Mouse (Mus musculus) right cerebral cortex, postnatal 4 days (tissue): ENCODE measurements around the gene Ndufs8.

Experiments
- DNase-seq: peaks from one replicate; pipeline ENCODE4 v3.0.0-alpha.2; 2022

The Ndufs8 gene

GRCm38 (mm10) chr19:3903648-3904362, 8.8 kb downstream of the Ndufs8 start:
- DNase-seq = no peak

- no peak for DNase-seq
These were observed 9.6 kb downstream of the Ndufs8 start for GRCm38 (mm10) chr19:3902966-3903365.

DNA sequence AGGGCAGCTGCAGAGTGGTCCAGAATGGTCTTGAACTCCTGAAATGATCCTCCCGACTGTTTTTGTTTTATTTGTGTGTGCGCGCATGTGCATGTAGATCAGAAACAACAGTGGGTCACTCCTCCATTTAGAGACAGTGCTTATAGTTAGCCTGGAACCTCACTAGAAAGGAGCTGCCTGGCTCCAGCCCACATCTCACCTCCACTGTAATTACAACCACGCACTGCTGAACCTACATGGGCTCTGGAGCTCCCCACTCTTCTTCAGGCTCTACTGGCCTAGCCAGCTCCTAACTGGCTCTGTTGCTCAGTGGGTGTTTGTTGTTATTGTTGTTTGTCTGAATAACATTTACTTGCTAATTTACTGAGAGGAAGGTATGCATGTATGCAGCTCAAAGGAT, 13.0 kb downstream of the Ndufs8 start:
- DNase-seq = no peak

DNA sequence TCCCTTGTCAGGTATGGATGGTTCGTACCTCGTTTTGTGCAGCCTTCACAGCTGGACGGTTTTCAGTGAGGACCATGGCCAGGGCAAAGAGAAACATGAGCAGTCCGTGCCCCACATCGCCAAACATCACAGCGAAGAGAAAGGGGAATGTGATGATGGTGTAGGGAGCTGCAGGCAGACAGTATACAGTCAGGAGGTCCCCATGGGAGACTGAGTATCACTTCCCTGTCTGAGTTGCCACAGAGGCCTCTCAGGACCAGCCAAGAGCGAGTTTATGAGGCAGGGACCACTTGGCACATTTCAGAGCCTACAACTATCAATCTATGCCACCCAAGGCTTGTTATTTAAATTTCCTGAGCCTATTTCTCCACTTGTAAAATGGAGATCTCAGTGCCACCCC, 13.6 kb downstream of the Ndufs8 start:
- DNase-seq = no peak

DNA sequence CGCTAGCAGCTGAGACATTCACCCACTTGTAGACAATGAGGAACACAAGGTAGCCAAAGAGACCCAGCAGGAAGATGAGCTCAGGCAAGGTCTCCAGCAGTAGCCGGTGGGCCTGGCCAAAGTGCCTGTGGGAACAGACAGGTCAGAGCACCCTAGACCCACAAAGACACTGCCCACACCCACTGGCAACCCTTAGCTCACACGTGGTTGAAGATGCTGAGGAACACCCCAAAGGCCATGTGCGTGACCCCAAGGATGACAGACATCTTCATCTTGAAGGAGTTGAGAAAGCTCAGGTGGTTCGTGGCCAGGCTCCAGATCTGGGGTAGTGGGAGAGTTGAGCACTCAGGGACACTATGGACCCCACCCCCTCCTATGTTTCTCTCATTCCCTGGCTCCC, 15.0 kb downstream of the Ndufs8 start:
- no peak for DNase-seq

DNA sequence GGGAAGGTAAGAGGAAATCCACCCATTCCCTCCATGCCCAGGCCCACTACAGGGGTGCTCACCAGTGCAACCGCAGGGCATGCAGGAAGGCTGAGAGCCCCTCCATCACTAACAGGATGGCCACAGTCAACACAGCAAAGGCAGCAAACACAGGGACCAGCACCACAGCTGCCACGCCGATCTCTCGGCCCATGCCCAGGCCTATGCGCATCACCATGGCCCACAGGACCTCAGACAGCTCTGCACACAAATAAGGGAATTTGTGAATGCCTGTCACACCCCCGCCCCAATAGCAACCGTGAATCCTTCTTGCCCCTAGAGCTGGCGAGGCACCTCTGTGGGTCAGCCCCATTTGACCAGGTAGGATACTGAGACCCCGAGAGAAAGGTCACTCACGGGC, 16.4 kb downstream of the Ndufs8 start:
- no peak for DNase-seq

GRCm38 (mm10) chr19:3895171-3895631, 17.4 kb downstream of the Ndufs8 start:
- no peak for DNase-seq

DNA sequence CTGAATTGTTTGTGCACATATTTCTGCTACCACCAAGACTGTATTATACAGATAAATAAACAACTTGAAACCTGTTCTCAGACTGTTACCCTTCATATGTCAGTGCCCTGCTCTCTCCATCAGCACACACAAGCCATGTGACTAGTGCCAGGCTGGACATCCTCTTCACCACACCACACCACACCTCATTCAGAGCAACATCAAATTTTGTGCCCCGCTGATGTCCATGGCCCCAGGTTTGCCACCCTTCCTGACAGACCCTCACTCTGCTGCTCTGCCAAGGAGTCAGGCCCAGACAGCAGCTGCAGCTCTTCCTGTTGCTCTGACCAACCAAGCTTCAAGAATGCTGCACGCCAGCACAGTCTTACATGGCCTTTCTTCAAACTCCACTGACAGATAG, 18.3 kb downstream of the Ndufs8 start:
- DNase-seq = no peak

GRCm38 (mm10) chr19:3893545-3894116, 18.9 kb downstream of the Ndufs8 start:
- no peak for DNase-seq

GRCm38 (mm10) chr19:3890181-3890580, 22.4 kb downstream of the Ndufs8 start:
- no peak for DNase-seq

- no peak for DNase-seq
These were observed 23.5 kb downstream of the Ndufs8 start for GRCm38 (mm10) chr19:3889096-3889495.

DNA sequence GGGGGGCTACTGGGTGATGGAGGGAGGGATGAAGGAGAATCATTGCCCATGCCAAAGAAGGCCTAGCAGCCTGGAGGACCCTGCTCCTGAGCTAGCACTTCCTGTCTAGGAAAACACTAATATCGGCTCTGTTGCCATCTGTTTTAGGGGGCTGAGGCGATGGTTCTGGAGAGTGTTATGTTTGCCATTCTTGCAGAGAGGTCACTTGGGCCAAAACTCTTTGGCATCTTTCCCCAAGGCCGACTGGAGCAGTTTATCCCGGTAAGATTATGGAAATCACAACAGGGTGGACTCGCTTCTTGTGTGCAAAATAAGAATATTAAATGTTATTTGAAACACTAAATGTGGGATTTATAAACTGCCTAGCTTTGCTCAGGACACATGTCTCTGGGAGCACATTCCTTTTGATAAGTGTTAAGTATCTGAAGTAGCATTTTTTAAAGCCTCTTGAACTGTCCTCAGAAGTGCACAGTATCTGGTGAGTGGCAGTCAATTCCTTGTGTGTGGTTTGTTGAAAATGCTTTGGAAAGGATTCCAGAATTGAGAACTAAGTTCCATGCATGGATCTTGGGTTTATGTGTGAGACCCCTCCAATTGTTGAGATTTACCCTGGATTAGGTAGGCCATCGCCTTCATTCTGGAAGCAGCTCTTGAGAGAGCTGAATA, 28.1 kb downstream of the Ndufs8 start:
- no peak for DNase-seq

DNA sequence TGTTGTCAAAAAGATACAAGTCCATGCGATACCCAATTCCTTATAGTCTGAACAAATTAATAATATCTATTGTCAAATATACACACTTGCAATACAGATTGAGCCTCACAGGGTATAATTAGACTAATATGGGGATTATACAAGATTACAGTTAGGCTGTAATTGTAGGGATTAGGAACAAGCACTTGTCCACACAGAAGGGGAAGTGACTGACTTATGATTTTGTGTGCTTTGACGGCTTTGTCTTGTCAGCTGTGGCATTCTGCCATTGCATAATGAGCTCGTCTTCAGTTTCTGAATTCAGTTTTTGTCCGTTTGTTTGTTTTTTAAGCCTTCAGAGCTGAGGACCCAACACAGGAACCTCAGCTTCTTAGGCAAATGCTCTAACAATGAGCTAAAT, 30.4 kb downstream of the Ndufs8 start:
- DNase-seq = no peak

GRCm38 (mm10) chr19:3880054-3880848, 32.3 kb downstream of the Ndufs8 start:
- DNase-seq = no peak

GRCm38 (mm10) chr19:3875045-3875444, 37.5 kb downstream of the Ndufs8 start:
- no peak for DNase-seq

- DNase-seq = peak; percentile 37
These were observed 40.2 kb downstream of the Ndufs8 start for GRCm38 (mm10) chr19:3872373-3872772.

GRCm38 (mm10) chr19:3871468-3871867, 41.1 kb downstream of the Ndufs8 start:
- no peak for DNase-seq

GRCm38 (mm10) chr19:3868290-3868689, 44.3 kb downstream of the Ndufs8 start:
- peak; percentile 42 for DNase-seq

DNA sequence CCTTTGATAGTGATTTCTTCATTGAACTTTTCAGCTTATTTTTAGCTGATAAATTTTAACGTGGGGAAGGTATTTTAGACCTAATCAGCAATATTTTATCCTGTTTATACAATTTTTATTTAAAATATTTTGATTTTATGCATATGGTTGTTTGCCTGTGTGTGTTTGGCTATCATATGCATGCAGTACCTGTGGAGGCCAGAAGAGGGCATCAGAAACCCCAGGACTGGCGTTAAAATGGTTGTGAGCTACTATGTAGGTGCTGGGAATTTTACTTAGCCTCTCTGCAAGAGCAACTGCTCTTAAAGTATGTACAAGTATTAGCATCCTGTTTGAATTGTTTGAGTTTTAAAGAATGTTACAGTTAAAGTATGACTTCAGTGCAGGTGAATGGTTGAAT, 47.6 kb downstream of the Ndufs8 start:
- DNase-seq = no peak

- no peak for DNase-seq
These were observed 49.9 kb downstream of the Ndufs8 start for GRCm38 (mm10) chr19:3862713-3863112.
